Mouse (Mus musculus): ENCODE data around the gene Snai1. TPM values are rescaled to one million over a fixed set of nuclear protein-coding genes. Genes with fewer than 3 reads are reported as not detected.

The Snai1 gene
- total RNA-seq, 2 experiments from 2014 or later: 1.1 to 1.3 TPM

DNA sequence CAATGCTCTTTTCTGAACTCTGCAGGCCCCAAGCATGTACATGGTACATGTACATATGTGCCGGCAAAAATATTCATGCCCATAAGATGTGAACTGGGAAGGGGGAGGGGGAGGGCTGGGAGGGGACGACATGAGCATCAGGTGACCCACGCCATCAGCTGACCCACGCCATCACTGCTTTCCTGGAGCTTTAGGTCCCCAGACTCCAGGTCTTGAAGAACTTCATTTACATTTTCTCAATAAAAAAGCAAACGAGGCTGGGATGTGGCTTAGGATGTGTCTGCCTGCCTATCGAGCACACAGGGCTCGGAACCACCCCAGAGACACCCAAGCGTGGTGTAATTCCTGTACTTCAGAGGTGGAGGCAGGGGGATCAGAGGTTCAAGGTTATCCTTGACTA lies 9.4 kb downstream of the Snai1 start:
- intact Hi-C loops (cut with DNase I): loop anchor here (5.0 kb wide), 1 partner anchor 55 kb away; no protein-coding TSS in a partner anchor
- DNase-seq: no peak

DNA sequence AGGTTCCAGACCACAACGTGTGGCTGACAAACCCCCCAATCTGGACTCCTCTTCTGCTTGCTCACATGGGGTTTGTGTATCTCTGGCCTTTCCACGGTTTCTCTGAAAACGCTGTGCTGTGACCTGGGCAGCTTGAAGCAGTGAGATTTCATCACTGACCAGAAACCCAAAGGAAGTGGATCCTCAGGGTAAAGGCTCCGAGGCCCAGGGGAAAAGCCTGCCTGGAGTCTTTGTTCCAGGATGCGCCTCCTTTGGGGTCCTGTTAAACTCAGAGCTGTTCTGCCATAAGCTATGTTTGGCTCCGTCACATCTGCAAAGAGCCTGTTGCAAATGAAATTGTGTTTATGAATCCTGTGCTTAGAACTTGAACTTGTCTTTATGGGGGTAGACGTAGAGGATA lies 11.0 kb downstream of the Snai1 start:
- intact Hi-C loops (cut with DNase I): loop anchor here (5.0 kb wide), 1 partner anchor 53 kb away; no protein-coding TSS in a partner anchor
- DNase-seq: no peak

DNA sequence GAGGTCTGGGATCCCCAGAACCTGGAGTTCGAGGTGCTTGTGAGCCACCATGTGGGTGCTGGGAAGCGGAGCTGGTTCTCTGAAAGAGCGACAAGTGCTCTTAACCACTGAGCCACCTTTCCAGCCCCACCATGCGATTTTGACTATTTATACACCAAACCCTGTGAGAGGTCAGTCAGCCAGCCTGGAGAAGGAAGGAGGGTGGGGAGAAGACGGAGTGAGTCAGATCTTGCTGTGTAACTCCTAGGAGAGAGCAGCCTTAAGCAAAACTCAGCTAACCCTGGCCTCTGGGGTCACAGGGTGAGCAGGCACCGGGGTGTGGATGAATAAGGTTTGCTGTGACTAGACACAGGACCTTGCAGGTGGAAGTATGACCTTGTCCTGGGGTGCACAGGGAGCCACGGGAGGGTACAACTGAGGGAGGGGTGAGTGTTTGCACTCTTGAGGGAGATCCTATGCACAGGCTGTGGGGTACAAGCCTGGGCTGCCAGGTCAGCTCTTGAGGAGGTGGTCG lies 12.4 kb downstream of the Snai1 start:
- no peak for DNase-seq
- intact Hi-C loops (cut with DNase I): no loop called here

DNA sequence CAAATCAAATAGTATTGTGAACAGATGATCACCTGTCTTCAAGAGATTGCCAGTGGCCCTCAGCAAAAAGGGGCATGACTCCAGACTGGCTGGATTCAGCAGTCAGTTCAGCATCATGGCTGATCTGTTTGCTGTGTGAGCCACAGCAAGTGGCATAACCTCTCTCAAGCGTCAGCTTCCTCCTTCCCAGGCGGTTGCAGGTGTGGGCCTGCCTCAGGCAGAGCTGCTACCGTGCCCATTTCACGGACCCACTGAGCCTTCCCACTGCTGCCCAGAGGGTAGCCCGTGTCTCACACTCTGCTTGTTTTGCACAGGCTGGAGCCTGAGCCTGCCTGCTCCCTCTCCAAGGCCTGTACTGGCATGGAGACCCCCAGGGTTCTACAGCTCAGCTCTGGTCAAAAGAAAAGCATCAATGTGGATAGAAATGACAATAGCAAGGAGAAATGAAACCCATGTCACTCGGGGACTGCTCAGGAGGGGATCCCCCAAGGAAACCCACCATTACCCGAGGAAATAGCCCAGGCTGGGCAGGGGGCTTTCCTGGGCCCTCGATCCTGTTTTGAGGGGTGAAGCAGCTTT lies 13.4 kb downstream of the Snai1 start:
- no peak for DNase-seq
- intact Hi-C loops (cut with DNase I): no loop called here

DNA sequence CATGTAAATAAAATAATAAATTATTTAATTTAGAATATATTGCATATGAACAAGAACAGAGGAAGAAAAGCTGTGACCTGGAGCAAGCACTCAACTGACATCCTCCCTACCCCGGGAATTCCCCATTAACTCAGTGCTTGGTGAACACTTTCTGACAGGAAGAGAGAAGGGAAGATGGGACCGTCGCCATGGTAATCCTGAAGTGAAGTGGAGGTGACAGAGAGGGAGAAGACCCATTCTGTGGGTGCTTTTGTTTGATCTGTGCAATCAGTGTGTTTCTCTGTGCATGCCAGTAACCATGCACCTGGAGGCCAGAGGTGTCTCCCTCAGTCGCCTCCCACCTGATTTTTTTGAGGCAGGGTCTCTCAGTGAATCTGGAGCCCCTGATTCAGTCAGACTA lies 14.3 kb downstream of the Snai1 start:
- intact Hi-C loops (cut with DNase I): no loop called here
- DNase-seq: no peak

DNA sequence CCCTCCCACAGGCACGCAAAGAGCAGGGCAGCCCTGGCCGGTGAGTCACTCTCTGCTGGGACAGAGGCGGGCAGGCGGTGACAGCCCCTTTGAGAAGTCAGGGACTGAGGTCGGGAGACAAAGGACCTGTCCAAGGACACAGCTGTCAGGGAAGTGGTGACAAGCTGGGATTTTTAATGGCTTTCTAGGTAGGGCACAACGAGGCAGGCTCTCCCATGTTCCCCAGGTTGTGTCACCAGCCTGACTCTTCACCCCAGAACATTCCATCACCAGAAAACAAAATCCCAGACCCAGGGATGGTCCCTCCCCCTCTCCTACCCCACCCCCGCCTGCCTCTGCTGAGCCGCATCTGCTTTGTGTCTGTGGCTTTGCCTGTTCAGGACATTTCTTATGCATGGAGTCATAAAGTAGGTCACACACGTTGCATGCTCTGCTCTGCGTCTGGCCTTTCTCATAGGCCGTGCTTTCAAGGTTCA lies 15.0 kb downstream of the Snai1 start:
- intact Hi-C loops (cut with DNase I): no loop called here
- no peak for DNase-seq

DNA sequence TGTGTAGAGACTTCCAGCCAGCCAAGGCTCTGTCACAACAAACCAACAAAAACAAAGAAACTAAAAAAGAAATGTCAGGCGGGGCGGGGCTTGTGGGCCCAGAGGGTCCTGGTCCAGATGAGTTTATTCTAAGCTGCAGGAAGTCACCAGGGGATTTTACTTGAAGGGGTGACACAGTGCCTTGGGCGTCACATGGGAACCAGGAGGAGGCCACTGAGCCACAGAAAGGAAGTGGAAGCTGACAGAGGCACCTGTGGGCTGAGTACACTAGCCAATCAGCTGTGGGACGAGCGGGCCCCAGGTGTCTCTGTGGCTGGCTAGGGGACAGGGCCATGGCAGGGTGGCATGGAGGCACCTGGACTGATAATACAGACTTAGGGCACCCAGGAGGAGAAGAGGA lies 17.8 kb downstream of the Snai1 start:
- intact Hi-C loops (cut with DNase I): no loop called here
- no peak for DNase-seq

DNA sequence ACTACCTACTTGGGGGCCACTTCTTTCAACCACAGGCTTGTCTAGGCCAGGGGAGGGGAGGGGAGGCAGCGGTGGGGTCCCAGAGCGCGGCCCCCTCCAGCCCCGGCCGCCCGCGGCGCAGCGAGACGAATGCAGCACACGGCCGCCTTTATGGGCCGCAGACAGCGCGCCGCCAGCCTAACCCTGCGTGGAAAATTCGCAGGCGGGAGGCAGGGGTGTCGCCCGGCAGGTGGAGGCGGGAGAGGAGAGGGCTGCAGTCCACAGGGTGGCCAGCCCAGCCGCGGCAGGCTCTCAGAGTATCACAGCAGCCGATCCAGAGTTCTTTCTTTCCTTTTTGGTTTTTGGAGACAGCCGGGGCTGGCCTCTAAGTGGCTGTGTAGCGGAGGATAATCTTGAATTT lies 21.4 kb downstream of the Snai1 start:
- DNase-seq: no peak
- intact Hi-C loops (cut with DNase I): no loop called here

DNA sequence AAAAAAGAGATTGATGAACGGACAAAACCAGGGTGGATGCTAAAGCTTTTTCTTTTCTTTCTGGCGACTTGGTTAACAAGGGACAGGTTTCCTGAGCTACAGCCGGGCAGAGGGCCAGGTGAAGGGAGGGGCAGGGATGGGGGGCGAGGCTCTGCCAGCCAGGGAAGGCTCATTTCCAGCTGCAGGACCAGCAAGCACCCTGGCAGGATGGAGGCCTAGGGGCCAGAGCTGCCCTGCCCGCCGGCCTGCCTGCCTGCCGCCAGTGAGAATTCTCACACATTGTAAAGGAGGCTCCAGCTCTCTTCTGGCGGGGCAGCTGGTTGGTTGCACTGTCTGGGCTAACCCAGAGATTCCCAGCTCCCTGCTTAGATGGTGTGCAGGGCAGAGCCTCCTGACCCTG lies 24.1 kb downstream of the Snai1 start:
- peak; percentile 82 for DNase-seq
- intact Hi-C loops (cut with DNase I): no loop called here

DNA sequence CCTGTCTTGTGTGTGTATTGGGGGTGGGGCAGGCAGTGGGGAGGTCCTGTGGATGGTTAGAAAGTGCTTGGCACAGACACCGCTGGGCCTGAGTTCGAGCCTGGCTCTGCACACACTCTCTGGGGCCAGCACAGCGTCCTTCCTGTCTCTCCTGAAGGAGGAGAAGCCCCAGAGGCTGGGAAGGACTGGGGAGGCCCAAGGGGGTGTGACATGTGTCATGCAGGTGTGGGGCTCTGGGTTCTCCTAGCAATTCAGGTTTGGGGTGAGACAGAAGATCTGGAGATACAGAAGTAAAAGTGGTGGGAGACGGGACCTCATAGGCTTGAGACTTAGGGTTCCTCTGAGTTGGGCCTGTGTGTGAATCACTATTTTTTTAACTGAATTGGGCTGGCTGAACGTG lies 25.0 kb downstream of the Snai1 start:
- intact Hi-C loops (cut with DNase I): no loop called here
- no peak for DNase-seq

DNA sequence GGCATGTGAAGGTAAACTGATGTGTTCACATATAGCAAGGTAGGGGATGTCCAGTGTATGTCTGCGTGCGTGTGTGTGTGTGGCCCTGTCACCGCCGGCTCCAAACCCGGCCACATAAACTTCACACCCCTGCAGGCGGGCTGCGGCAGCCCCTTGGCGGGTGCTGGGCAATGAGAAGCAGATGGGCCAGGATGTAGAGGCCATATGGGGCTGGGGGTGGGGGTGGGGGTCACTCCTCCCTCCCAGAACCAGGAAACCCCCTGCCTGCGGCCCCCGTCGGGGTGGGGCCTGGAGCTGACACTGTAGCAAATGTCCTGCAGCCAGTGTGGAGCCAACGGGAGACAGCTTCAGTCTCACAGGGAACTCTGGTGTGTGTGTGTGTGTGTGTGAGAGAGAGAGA lies 25.7 kb downstream of the Snai1 start:
- intact Hi-C loops (cut with DNase I): no loop called here

DNA sequence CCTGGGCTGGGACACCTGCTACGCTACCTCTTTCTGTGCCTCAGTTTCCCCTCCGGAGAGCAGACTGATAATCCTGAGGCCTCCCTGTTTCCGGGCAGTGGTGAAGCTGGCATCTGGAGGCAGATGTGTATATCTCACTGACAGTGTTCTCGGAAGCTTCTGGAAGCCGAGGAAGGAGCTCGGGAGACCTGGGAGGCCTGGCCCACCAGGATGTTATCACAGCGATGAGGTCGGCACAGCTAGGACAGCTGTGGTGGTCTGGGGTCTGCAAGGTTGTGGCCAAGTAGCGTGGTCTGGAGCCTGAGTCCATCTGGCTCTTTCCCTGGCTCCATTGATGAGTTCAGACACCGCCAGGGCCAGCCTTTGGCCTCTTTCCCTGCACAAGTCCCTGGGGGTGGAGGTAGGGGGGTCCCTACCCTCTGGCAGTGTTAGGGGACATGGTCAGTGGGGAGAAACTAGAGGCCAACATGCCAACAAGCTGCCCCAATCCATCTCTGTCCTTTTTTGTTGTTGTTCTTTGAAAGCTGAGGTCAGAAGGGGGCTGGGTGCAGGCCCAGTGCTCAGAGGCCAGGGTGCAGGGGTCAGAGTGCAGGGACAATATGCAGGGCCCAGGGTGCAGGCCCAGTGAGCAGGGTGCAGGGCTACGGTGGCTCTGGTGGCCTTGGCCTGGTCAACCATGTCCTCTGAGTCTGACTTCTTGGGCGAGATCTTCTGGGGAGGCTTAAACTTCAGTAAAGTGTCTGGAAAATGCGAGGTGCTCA lies 26.7 kb downstream of the Snai1 start:
- intact Hi-C loops (cut with DNase I): no loop called here

More for the DNA sequence above, 25.7 kb downstream of the Snai1 start:
- peak; percentile 54 for DNase-seq

DNA sequence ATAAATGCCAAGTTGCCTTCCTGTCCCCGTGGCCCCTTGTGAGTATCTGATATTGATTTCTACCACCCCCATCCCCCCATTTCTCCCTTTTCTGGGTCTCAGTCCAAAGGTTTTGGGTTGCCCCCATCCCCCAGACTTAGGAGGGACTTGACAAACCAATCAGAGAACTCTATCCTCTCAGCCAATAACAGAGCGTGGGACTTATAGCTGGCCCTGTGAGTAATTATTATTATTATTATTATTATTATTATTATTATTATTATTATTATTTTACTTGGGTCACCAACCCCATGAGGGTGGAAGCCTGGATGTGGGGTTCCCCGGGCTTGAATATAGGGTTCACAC lies 27.3 kb downstream of the Snai1 start:
- no peak for DNase-seq
- intact Hi-C loops (cut with DNase I): no loop called here

More for the DNA sequence above, 26.7 kb downstream of the Snai1 start:
- no peak for DNase-seq

DNA sequence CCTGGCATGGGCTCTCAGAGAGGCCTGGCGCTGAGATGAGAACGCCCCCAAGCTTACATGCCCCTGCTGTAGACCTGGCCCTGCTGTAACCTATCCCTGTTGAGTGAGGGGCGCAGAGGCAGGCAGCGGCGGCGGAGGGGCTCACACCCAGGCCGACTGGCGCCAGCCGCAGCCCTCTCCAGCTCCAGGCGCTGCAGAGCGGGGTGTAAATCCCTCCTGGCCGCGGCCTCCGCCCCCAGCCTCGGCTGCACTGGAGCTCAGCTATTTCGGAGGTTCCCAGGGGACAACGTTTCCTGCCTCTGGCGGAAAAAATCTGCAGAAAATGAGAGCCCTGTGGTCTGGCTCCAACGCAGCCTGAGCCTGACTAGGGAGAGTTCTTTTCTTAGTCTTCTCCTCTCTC lies 27.7 kb downstream of the Snai1 start:
- no peak for DNase-seq
- intact Hi-C loops (cut with DNase I): no loop called here

DNA sequence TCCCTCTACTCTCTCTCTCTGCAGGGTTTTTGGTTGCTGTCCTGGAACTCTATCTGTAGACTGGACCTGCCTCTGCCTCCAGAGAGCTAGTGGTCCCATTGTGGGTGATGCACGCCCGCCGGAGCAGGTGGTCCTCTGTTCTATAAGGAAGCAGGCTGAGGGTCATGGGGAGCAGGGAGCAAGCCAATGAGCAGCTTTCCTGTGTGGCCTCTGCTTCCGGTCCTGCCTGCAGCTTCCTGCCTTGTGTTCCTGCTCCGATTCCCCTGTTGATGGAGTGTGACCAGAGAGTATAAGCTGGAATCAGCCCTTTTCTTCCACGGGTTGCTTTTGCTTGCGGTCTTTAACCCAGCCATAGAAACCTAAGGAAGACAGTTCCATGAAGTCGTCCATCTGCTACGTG lies 30.1 kb downstream of the Snai1 start:
- intact Hi-C loops (cut with DNase I): no loop called here
- DNase-seq: no peak

DNA sequence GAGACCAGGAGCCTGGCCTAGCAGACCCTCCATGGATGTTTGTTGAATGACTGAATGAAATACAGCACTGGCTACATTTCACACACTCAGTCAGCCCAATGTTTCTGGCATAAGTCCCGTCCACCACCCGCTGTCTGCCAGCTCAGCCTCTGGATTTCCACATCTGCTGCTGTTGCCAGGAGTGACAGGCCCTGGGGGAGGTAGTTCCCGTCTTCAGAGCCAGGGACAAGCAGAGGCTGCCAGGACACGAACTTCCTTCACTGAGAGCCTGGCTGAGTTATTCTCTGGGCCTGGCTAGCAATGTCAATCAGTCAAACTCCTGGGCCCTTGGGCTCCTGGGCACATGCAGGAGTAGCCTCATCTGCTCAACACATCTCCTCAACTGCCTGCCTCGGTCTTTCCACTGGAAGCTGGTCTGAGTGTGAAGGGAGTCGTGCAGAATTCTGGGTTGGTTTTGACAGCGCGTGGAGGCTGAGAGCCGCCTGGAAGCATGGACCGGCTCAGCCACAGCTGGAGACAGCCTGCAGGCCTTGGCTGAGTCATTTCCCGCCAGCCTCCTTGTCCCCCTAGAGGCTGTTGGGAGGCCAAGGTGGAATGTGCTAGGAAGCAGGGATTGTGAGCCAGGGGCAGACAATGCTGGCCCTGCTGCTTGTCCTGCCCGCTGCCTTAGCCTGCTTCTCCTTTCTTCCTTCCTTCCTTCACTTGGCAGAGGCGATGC lies 32.1 kb downstream of the Snai1 start:
- intact Hi-C loops (cut with DNase I): no loop called here
- no peak for DNase-seq

DNA sequence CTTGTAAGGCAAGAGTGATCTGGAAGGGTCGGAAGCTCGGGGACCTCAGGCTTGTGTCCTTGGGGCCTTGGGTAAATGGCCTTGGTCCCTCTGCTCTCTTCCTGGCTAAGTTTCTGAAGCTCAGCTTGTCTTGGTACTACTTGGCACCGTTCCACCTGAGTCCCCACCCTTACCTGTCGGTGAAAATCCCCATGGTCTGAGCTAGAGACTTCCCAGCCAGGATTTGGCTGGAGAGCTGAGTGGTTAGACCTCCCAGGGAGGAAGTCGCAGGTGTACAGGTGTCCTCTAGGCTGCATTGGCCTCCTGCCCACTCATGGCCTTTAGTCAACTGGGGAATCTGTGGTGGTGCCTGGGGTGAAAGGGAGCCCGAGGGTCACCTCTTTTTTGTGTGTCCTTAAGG lies 32.8 kb downstream of the Snai1 start:
- intact Hi-C loops (cut with DNase I): no loop called here
- DNase-seq: no peak

DNA sequence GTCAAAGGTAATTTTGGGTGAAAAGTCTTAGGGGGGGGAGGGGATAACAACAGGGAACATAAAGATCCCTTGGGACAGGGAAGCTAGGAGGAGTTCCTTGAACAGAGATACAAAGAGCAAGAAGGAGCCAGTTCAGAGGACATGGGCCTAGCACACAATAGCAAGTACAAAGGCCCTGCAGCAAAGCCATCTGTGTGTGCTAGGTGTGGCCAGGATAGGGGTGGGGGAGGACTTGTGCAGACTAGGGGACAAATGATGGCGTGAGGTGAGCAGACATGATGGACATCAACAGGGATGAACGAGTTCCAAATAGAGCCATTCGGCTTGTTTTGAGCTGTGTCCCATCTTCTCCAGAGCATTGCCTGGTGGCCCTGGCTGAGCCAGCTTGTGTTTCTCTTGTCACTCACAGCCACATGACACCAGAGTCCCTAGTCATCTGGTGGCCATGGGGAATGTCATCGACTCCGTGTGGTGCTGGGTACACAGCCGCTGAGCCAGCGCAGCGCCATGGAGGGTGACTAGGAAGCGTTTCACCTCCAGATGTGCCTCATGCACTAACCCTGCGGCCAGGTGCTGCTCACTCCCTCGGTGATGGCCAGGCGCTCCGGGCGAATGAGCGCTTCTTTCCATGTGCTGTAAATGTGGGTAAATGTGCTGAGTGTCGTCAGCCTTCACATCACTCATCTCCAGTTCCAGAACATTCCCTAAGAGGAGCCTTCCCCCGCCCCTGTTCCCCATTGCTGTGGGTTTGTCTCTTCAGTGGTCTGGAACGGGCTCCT lies 33.6 kb downstream of the Snai1 start:
- DNase-seq: no peak
- intact Hi-C loops (cut with DNase I): no loop called here

DNA sequence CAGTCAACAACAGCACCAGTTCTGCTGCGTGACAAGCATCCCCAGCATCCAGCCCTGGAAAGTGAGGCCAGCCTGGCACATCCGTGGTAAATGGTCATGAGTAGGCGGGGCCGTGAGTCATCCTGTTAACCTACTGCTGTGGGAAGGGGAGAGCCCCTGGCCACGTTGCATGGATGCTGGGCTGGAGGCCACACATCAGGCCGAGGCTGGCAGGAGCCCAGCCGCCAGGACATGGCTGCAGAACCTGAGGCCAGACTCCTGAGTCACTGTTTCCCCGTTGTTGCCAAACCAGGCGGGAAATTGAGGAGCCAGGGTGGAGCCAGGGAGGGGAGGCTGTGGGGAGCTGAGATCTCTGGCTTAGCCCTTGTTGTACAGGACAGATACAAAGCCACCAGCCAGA lies 36.8 kb downstream of the Snai1 start:
- no peak for DNase-seq
- intact Hi-C loops (cut with DNase I): no loop called here

DNA sequence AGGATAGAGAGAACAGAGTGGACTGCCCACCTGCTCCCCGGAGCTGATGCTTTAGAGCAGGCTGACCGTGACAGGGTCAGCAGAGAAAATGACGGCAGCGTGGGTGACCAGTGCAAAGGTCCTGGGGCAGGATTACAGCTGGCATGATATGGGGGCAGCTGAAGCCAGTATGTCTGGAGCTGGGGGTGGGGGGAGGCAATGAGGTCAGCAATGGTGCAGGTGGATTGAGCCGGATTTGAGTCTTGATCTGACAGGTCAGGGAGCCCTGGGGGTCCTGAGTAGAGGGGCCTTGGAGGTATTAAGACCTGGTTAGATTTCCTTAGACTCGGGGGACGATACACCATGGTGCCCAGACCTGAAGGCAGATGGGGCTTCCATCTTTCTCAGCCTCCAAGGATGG lies 37.6 kb downstream of the Snai1 start:
- intact Hi-C loops (cut with DNase I): no loop called here
- no peak for DNase-seq

DNA sequence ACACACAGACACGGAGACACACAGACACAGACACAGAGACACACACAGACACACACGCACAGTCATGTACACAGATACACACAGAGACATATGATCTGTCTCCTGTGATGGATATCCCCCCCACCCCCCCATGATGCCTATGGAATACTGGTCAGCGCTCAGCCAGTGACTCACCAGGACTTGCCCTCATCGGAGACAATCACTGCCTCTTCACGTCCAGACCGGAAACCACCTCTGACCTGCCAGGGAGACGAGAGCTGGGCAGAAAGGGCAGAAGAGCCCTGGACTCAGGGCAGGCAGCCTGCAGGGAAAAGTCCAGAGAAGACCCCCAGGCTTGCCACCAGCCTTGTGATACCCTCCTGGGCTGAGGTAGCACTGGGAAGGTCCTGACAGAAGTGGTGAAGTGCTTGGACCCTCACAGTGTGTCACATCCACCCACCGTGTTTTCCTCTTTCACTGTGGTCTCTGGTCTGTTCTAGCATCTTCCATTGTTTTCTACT lies 38.2 kb downstream of the Snai1 start:
- intact Hi-C loops (cut with DNase I): no loop called here

More for the DNA sequence above, 38.2 kb downstream of the Snai1 start:
- no peak for DNase-seq

Measured in left cerebral cortex, postnatal 4 days (tissue).